ENCODE assay signal across 13 mouse cellular contexts in genomic region chr10:60185023-60185709, GRCm38 (mm10). TPM values are rescaled to one million over a fixed set of nuclear protein-coding genes. Genes with fewer than 3 reads are reported as not detected.
DNase-seq lines count a peak whose midpoint lies in the region; ATAC-seq and TF ChIP-seq lines count a peak whose summit lies in the region.
"Had no signal": no experiment of that assay in that cellular context is flagged by ENCODE, and none has a peak within 500 bp of the region (broad histone marks: within the 10 kb centered on the region; RNA-seq: fewer than 3 reads in every experiment).

No protein-coding gene starts in this region.

- peak; percentile 35; the same call in 1 of the 2 replicates for ATAC-seq in hindbrain, embryonic 15.5 days (ENCODE audit: low FRiP score, low read depth)
- peak; percentile 72 for ATAC-seq in neural tube, embryonic 13.5 days (ENCODE audit: low read depth)
- peak; percentile 22; the same call in 1 of the 2 replicates for ATAC-seq in hindbrain, postnatal 0 days
- peak; percentile 26; the same call in 1 of the 2 replicates for ATAC-seq in stomach, embryonic 16.5 days (ENCODE audit: insufficient read depth, low FRiP score)
- no peak for ATAC-seq in intestine, embryonic 15.5 days
- ATAC-seq: CD4-positive, CD25-positive, alpha-beta regulatory T cell, adult 4 months; Patski had no signal

- H3K27ac ChIP-seq in hindbrain, embryonic 15.5 days (replicated peaks): 0 out of 2 replicates have a peak overlapping the region, but pooled peaks have one; percentile 27
- H3K27ac ChIP-seq in hindbrain, embryonic 10.5 days: no peak overlapping the region
- peak overlapping the region; percentile 9 for H3K27ac ChIP-seq in neural tube, embryonic 13.5 days (replicated peaks)
- H3K27ac ChIP-seq in hindbrain, postnatal 0 days: no peak overlapping the region
- no peak overlapping the region for H3K27ac ChIP-seq in stomach, embryonic 16.5 days (ENCODE audit: low read length)
- H3K27ac ChIP-seq in intestine, embryonic 15.5 days: no peak overlapping the region

- no peak overlapping the region for H3K4me2 ChIP-seq in hindbrain, embryonic 15.5 days
- H3K4me2 ChIP-seq in neural tube, embryonic 13.5 days: no peak overlapping the region
- H3K4me2 ChIP-seq in hindbrain, postnatal 0 days (ENCODE audit: low read depth, low read length): no peak overlapping the region
- no peak overlapping the region for H3K4me2 ChIP-seq in stomach, embryonic 16.5 days (ENCODE audit: low read depth, low read length)
- no peak overlapping the region for H3K4me2 ChIP-seq in intestine, embryonic 15.5 days (replicated peaks)

- H3K4me1 ChIP-seq in hindbrain, embryonic 15.5 days (replicated peaks): peaks cover 2% of the 10 kb centered on the region; the same call in 1 of the 2 replicates
- H3K4me1 ChIP-seq in hindbrain, embryonic 10.5 days (replicated peaks): no peaks in the 10 kb centered on the region
- peaks cover 16% of the 10 kb centered on the region for H3K4me1 ChIP-seq in neural tube, embryonic 13.5 days (replicated peaks)
- no peaks in the 10 kb centered on the region for H3K4me1 ChIP-seq in hindbrain, postnatal 0 days (ENCODE audit: insufficient read depth, low read length)
- H3K4me1 ChIP-seq in stomach, embryonic 16.5 days (ENCODE audit: control insufficient read depth, insufficient read depth, low read length): peaks cover 5% of the 10 kb centered on the region; the same call in 1 of the 2 replicates
- H3K4me1 ChIP-seq in intestine, embryonic 15.5 days (replicated peaks): no peaks in the 10 kb centered on the region

- no peak for TF ChIP-seq CTCF in hindbrain, postnatal 0 days (IDR thresholded peaks at IDR 0.05; ENCODE audit: low read depth)

- H3K4me3 ChIP-seq in hindbrain, embryonic 15.5 days: no peak overlapping the region
- no peak overlapping the region for H3K4me3 ChIP-seq in hindbrain, embryonic 10.5 days
- no peak overlapping the region for H3K4me3 ChIP-seq in neural tube, embryonic 13.5 days
- H3K4me3 ChIP-seq in hindbrain, postnatal 0 days (ENCODE audit: low read length): no peak overlapping the region
- no peak overlapping the region for H3K4me3 ChIP-seq in stomach, embryonic 16.5 days (replicated peaks; ENCODE audit: low read length)
- H3K4me3 ChIP-seq in intestine, embryonic 15.5 days (replicated peaks): no peak overlapping the region

- H3K9me3 ChIP-seq in hindbrain, embryonic 15.5 days: no peaks in the 10 kb centered on the region
- no peaks in the 10 kb centered on the region for H3K9me3 ChIP-seq in hindbrain, embryonic 10.5 days
- H3K9me3 ChIP-seq in neural tube, embryonic 13.5 days: no peaks in the 10 kb centered on the region
- no peaks in the 10 kb centered on the region for H3K9me3 ChIP-seq in hindbrain, postnatal 0 days (ENCODE audit: low read length)
- H3K9me3 ChIP-seq in stomach, embryonic 16.5 days (replicated peaks; ENCODE audit: control insufficient read depth, low read length): no peaks in the 10 kb centered on the region
- no peaks in the 10 kb centered on the region; the same call in 1 of the 2 replicates for H3K9me3 ChIP-seq in intestine, embryonic 15.5 days

- H3K9ac ChIP-seq in hindbrain, embryonic 15.5 days: no peak overlapping the region
- no peak overlapping the region for H3K9ac ChIP-seq in neural tube, embryonic 13.5 days
- no peak overlapping the region for H3K9ac ChIP-seq in hindbrain, postnatal 0 days (replicated peaks; ENCODE audit: low read length)
- no peak overlapping the region for H3K9ac ChIP-seq in stomach, embryonic 16.5 days (ENCODE audit: low read length)
- no peak overlapping the region for H3K9ac ChIP-seq in intestine, embryonic 15.5 days

- no peak for DNase-seq in hindbrain, embryonic 10.5 days (ENCODE audit: low spot score)
- no peak for DNase-seq in neural tube, embryonic 10.5 days (ENCODE audit: extremely low spot score, low spot score)
- DNase-seq in hindbrain, postnatal 0 days (ENCODE audit: low spot score): peak; percentile 65
- DNase-seq in urinary bladder, adult 18-20 months (ENCODE audit: low spot score in 2 of 2): no peak
- DNase-seq: cerebellum, postnatal 25 days; heart, postnatal 4 days; kidney, adult 9 months had no signal

- no peaks in the 10 kb centered on the region for H3K27me3 ChIP-seq in hindbrain, embryonic 15.5 days
- peaks cover 6% of the 10 kb centered on the region; the same call in 1 of the 2 replicates for H3K27me3 ChIP-seq in hindbrain, embryonic 10.5 days (ENCODE audit: insufficient read depth, poor library complexity, severe bottlenecking)
- no peaks in the 10 kb centered on the region for H3K27me3 ChIP-seq in neural tube, embryonic 13.5 days
- H3K27me3 ChIP-seq in hindbrain, postnatal 0 days (ENCODE audit: insufficient read depth, low read length): no peaks in the 10 kb centered on the region
- no peaks in the 10 kb centered on the region for H3K27me3 ChIP-seq in stomach, embryonic 16.5 days (ENCODE audit: control insufficient read depth, insufficient read depth, low read length)
- no peaks in the 10 kb centered on the region for H3K27me3 ChIP-seq in intestine, embryonic 15.5 days (replicated peaks)

- WGBS in hindbrain, embryonic 15.5 days: 69% methylated on average over 10 of the region's 10 CpGs
- 91% methylated on average over 10 of the region's 10 CpGs for WGBS in hindbrain, embryonic 10.5 days
- WGBS in neural tube, embryonic 13.5 days: 80% methylated on average over 10 of the region's 10 CpGs
- 59% methylated on average over 10 of the region's 10 CpGs for WGBS in hindbrain, postnatal 0 days
- 72% methylated on average over 10 of the region's 10 CpGs for WGBS in stomach, embryonic 16.5 days
- 80% methylated on average over 10 of the region's 10 CpGs for WGBS in intestine, embryonic 15.5 days

- H3K36me3 ChIP-seq in hindbrain, embryonic 15.5 days: no peaks in the 10 kb centered on the region
- peaks cover 53% of the 10 kb centered on the region for H3K36me3 ChIP-seq in hindbrain, embryonic 10.5 days
- H3K36me3 ChIP-seq in neural tube, embryonic 13.5 days: peaks cover 14% of the 10 kb centered on the region
- H3K36me3 ChIP-seq in hindbrain, postnatal 0 days (ENCODE audit: insufficient read depth, low read length): no peaks in the 10 kb centered on the region; the same call in 1 of the 2 replicates
- no peaks in the 10 kb centered on the region for H3K36me3 ChIP-seq in stomach, embryonic 16.5 days (ENCODE audit: control insufficient read depth, insufficient read depth, low read length)
- no peaks in the 10 kb centered on the region; the same call in 1 of the 2 replicates for H3K36me3 ChIP-seq in intestine, embryonic 15.5 days

RNA-seq across cellular contexts. Expression of gene Chst3, which starts 33.9 kb away (rescaled TPM):
- 1.8 and 2.2 TPM in 2 replicates for polyA plus RNA-seq in hindbrain, embryonic 15.5 days (2015; fragmentation: Nextera tagmentation; extraction: Ambion mirVana)
- 1.8 and 2.2 TPM in 2 replicates for polyA plus RNA-seq in hindbrain, embryonic 10.5 days (2016; fragmentation: Nextera tagmentation; extraction: Ambion mirVana)
- polyA plus RNA-seq in neural tube, embryonic 13.5 days (2015; fragmentation: Nextera tagmentation; extraction: Ambion mirVana): 1.9 and 2.7 TPM in 2 replicates
- 7.2 and 10.0 TPM in 2 replicates for total RNA-seq in hindbrain, postnatal 0 days (2014; rRNA removed)
- polyA plus RNA-seq in hindbrain, postnatal 0 days (2015; fragmentation: Nextera tagmentation; extraction: Ambion mirVana): 0.89 and 0.96 TPM in 2 replicates
- 2.0 and 2.1 TPM in 2 replicates for polyA plus RNA-seq in stomach, embryonic 16.5 days (2015; fragmentation: Nextera tagmentation; extraction: Ambion mirVana)
- 1.9 TPM in 2 replicates for polyA plus RNA-seq in intestine, embryonic 15.5 days (2015; fragmentation: Nextera tagmentation; extraction: Ambion mirVana)

Comparison
In these comparisons a context has a peak if more than half of its experiments do, and no peak if none do; other contexts are left out.
1. H3K27ac ChIP-seq: peak in hindbrain, embryonic 15.5 days (single experiment) and neural tube, embryonic 13.5 days (single experiment); none in hindbrain, embryonic 10.5 days (single experiment), hindbrain, postnatal 0 days (single experiment), stomach, embryonic 16.5 days (single experiment) and intestine, embryonic 15.5 days (single experiment).